Mouse (Mus musculus) lung, postnatal 36 days (tissue): ENCODE measurements around the gene Myo5a.
"Not testable (repeated sequence)": the region's sequence is repeated elsewhere in the genome, so short reads cannot be mapped to it uniquely, and the experiment has no call there.

ENCODE experiments used
- DNase-seq: peaks from one replicate; pipeline ENCODE4 v3.0.0; 2022; ENCODE audit warnings: mixed read lengths

The Myo5a gene

GRCm38 (mm10) chr9:75209246-75209645 lies 138.4 kb downstream of the Myo5a start:
- DNase-seq: no peak

DNA sequence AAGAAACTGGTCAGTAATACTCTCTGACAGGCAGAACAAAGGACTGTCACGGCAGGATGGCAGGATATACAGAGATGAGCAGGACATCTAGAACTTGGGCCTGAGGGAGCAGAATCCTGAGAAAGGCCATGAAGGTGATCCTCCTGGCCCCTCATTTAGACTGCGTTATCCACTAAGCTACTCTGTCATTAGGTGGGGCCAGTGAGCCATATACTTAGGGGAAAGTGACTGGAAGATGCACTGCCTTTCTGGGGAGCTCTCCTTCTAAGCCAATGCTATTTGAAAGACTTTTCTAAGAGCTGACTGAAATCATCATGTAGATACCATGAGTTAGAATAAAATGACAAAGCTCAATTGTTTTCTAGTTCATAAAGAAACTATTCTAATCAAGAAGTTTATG lies 139.5 kb downstream of the Myo5a start:
- DNase-seq: peak; percentile 47

DNA sequence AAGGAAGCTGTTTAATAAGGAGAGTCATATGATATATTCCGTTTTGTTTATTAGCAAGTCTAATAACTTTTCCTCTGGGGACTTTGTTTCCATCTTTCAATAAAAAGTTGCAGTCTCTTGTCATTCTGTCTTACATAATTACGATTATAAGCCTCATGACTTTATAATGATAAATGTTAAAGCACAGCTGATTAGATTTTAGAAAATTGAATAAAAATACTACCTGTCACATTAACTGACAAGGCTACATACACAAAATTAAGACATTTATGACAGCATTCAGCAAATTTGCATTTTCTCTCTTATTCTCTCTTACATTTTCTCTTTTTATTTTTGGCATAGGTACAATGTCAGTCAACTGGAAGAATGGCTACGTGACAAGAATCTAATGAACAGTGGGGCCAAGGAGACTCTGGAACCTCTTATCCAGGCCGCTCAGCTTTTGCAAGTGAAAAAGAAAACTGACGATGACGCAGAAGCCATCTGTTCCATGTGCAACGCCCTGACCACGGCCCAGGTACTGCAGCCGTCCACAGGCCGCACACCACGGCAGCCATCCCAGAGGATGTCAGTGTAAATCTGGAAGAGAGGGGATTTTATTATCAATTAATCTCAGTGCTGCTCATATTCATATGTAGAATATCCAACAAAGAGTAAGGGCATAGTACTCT lies 144.1 kb downstream of the Myo5a start:
- DNase-seq: no peak

- DNase-seq: no peak
Observed at GRCm38 (mm10) chr9:75219942-75220341, 149.1 kb downstream of the Myo5a start.

DNA sequence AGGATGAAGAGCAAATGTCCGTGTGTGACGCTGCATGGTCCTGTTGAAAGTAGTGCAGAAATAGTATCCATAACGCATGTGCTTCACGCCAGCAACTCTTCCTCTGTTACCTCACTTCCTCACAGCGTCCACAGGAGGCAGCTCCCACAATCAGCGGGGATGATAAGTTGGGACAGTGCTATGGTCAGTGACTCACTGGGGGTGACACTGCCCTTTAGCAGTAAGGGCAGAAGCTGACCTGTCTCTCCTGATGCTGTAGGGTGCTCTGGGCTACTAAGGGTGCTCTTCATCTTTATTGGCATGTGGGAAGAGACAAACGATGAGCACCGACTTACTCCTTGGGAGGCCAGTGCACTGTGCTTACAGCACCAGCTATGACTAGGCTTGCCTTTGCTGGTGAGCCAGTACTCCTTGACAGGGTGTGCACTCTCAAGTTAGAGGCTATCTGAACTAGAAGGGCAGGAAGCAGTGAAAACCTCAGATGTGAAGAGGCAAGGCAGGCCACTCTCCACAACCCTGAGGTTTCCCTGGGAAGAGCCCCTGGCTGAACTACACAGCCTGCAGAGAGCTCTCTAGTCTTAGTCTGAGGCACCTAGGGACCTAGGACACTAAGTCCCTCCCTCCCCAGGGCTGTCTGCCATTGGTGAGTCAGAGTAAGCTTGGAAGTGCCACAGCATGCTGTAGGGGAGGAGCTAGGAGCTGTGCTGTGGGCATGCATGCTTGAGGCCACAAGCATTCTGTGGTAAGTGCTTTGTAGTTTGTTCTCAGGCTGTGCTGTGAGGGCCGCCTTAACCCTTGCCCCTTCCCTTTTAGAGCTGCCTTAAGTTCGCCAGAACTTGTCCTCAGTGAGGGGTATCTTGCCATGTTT lies 150.8 kb downstream of the Myo5a start:
- DNase-seq: peak; percentile 87

DNA sequence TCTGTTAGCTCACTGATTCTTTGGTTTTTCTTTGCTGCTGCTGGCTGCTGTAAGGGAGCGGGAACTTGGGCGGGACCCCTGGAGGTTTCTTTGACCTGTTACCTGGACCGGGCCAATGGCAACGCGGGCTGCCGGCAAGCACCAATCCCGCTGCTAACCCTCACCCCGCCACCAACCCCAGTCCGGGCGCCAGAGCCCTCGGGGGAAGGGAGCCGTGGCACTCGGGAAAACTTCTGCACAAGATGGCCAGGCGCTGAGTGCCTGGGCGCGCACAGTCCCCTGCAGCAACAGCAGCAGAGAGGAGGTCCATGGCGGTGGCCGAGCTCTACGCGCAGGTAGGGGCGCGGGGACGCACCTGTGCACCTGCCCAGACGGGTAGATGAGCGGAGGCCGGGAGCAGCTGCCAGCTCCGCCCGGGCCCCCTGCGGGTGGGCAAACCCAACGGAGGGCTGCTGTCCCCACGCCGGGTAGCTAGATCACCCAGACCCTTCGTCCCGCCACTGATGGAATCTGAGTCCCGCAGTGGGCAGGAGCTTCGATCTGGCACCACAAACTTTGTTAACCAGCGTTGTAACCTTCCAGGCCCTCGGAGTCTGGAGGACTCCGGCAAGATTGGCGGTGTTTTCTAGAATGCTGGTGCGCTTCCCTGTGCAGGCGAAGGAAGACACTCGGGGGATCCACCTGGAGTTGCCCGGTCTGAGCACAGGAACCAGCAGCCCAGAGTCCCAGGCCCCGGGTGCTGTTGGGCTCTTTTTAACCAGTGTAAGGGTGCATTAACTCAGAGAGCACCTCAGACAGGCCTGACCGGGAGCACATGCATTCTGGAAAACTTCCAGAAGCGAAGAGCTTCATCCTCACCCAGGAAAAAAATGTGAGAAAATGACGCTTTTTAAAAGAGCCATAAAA lies 161.3 kb downstream of the Myo5a start, which contains the start of gene Myo5c:
TSS of gene Myo5c (plus strand) at position 180 of the 906 bp plus-strand sequence.
- DNase-seq: peak; percentile 82

- DNase-seq: no peak
Observed at GRCm38 (mm10) chr9:75232860-75233259, 162.0 kb downstream of the Myo5a start.

- peak; percentile 75 for DNase-seq
Observed at GRCm38 (mm10) chr9:75234271-75234741, 163.5 kb downstream of the Myo5a start.

- no peak for DNase-seq
Observed at GRCm38 (mm10) chr9:75234983-75235627, 164.3 kb downstream of the Myo5a start.

DNA sequence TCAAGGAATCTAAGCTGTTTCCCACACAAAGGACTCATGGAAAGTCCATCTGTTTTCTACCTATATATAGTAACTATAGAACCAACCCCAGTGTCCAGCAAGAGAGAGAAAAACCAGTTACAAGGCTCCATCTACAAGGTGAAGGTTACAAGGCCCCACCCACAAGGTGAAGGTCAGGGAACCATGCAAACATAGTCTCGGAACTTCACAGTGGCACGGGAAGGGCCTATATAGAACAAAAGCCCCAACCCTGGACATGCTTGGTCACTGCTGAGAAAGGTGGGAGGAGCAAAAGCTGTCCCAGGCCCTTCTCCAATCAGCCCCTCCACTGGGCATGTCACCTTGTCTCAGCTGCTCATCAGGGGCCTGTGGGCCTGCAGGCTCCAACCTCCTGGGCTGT lies 164.9 kb downstream of the Myo5a start:
- DNase-seq: no peak

- DNase-seq: peak; percentile 88
Observed at GRCm38 (mm10) chr9:75236416-75237308, 165.8 kb downstream of the Myo5a start.

- DNase-seq: no peak
Observed at GRCm38 (mm10) chr9:75238179-75238578, 167.4 kb downstream of the Myo5a start.

DNA sequence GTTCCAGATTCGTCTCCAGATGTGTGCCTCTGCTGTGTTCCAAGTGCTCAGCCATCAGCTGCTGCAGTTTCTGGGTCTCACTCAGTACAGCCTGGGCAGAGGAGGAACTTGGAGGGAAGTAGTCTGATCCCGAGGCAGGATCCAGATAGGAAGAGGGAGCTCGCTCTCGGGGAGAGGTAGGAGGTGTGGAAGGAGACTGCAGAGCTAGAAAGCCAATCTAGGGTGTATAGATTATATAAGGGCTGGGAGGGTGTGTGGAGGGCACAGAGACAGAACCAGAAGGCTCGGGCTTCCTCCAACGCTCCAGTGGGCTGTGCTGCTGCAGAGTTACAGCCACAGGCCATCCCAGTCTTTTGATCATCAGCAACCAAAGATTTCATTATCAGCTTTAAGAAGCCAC lies 172.2 kb downstream of the Myo5a start:
- DNase-seq: no peak

- peak; percentile 83 for DNase-seq
Observed at GRCm38 (mm10) chr9:75243730-75244406, 173.1 kb downstream of the Myo5a start.

GRCm38 (mm10) chr9:75244527-75244926 lies 173.7 kb downstream of the Myo5a start:
- DNase-seq: no peak

DNA sequence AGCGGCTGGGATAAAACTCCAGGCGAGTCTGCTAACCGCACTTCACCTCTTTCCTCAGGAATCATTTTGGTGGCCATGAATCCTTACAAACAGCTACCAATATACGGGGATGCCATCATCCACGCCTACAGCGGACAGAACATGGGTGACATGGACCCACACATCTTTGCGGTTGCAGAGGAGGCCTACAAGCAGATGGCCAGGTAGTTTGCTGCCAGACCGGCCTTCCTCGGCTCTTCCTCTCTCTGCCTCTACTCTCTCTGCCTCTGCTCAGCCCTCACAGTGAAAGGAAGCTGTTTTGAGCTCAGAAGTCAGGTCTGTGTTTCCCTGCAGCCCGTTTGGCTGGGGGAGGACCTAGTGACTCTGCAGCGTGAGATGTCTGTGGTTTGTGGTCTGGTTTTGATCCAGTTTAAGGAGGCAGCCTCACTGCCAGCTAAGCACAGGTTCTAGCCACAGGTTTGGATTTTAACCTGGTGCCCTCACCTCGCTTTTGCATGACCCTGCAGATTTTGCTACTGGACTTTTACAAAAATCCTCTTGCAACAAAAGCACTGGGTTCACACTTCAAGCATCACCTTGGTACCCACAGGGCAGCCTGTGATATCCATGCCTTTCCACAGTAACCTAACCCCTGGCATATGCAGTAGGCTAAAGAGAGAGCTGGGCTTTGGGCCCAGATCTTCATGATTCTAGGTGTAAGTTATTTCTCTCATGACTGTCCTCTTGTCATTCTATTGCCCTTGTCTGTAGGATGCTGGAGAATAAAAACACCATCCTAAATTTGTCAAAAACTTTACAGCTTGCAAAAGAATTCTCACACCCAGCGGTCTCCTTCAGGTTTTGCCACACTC lies 175.5 kb downstream of the Myo5a start:
- no peak for DNase-seq

DNA sequence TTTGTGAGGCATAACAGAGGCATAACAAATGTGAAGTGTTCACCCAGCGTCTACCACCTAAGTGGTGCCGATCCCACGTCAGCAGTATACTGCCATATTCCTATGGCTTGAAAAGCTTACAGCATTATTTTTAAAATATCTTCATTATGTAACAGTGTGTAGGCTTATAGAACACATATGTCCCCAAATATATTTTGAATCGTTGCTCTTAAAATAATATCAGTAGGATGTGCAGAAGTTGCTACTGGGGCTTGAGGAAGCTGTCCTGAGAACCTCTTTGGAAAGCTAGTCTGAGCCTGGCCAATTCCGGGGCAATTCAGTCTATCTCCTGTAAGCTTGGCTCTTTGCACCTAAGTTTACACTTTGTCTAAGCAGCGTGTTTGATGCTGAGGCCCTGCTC lies 177.1 kb downstream of the Myo5a start:
- DNase-seq: no peak

GRCm38 (mm10) chr9:75248359-75248758 lies 177.5 kb downstream of the Myo5a start:
- no peak for DNase-seq

- DNase-seq: no peak
Observed at GRCm38 (mm10) chr9:75248874-75249273, 178.1 kb downstream of the Myo5a start.

- not testable (repeated sequence) for DNase-seq
Observed at GRCm38 (mm10) chr9:75253158-75253557, 182.3 kb downstream of the Myo5a start.
